8 mouse cellular contexts compared by ENCODE assay signal in genomic region chr1:190910836-190911235, GRCm38 (mm10). TPM values are rescaled to one million over a fixed set of nuclear protein-coding genes. Genes with fewer than 3 reads are reported as not detected.
DNase-seq lines count a peak whose midpoint lies in the region; ATAC-seq lines count a peak whose summit lies in the region.

No protein-coding gene starts in this region.

- H3K9me3 ChIP-seq in heart, embryonic 14.5 days (ENCODE audit: control insufficient read depth, low read length) = no peaks in the 10 kb centered on the region
- no peaks in the 10 kb centered on the region for H3K9me3 ChIP-seq in embryonic facial prominence, embryonic 15.5 days (replicated peaks)
- no peaks in the 10 kb centered on the region for H3K9me3 ChIP-seq in liver, embryonic 11.5 days (ENCODE audit: control insufficient read depth, low read length)

- H3K4me2 ChIP-seq in heart, embryonic 14.5 days (ENCODE audit: low read length) = peak overlapping the region; percentile 93
- peak overlapping the region; percentile 88 for H3K4me2 ChIP-seq in embryonic facial prominence, embryonic 15.5 days (replicated peaks)
- H3K4me2 ChIP-seq in liver, embryonic 11.5 days = peak overlapping the region; percentile 74

- no peak for DNase-seq in heart, adult 11 months
- DNase-seq in A20 (ENCODE audit: low read depth, low spot score) = peak; percentile 16
- DNase-seq in liver, embryonic 11.5 days (ENCODE audit: low spot score) = no peak
- DNase-seq in urinary bladder, postnatal 10 days (ENCODE audit: low spot score) = no peak
- DNase-seq in cerebellum, postnatal 25 days = no peak
- DNase-seq in cerebellum, adult 11 months = no peak

- H3K9ac ChIP-seq in heart, embryonic 14.5 days (ENCODE audit: low read length) = peak overlapping the region; percentile 87
- H3K9ac ChIP-seq in embryonic facial prominence, embryonic 15.5 days = peak overlapping the region; percentile 81
- H3K9ac ChIP-seq in liver, embryonic 11.5 days (ENCODE audit: low read depth, low read length) = peak overlapping the region; percentile 66; the same call in 1 of the 2 replicates

- no peaks in the 10 kb centered on the region for H3K36me3 ChIP-seq in heart, embryonic 14.5 days (ENCODE audit: control insufficient read depth, insufficient read depth, low read length)
- H3K36me3 ChIP-seq in embryonic facial prominence, embryonic 15.5 days = no peaks in the 10 kb centered on the region
- no peaks in the 10 kb centered on the region for H3K36me3 ChIP-seq in liver, embryonic 11.5 days (ENCODE audit: control insufficient read depth, insufficient read depth, low read length)

- 69% methylated on average over 6 of the region's 6 CpGs for WGBS in heart, embryonic 14.5 days
- 59% methylated on average over 6 of the region's 6 CpGs for WGBS in embryonic facial prominence, embryonic 15.5 days
- WGBS in liver, embryonic 11.5 days = 75% methylated on average over 6 of the region's 6 CpGs

- peak overlapping the region; percentile 60 to 94 for H3K4me3 ChIP-seq in heart, embryonic 14.5 days (ENCODE audit: control insufficient read depth in 1 of 2, insufficient read depth in 1 of 2, low read depth in 1 of 2, low read length in 2 of 2)
- peak overlapping the region; percentile 92 for H3K4me3 ChIP-seq in embryonic facial prominence, embryonic 15.5 days (replicated peaks)
- peak overlapping the region; percentile 73 for H3K4me3 ChIP-seq in liver, embryonic 11.5 days (ENCODE audit: low read depth, low read length)

- H3K4me1 ChIP-seq in heart, embryonic 14.5 days (ENCODE audit: control insufficient read depth in 2 of 2, insufficient read depth in 2 of 2, low read length in 2 of 2) = peaks cover 3 to 11% of the 10 kb centered on the region in 2 experiments; a peak in 3 of 4 replicates
- peaks cover 11% of the 10 kb centered on the region for H3K4me1 ChIP-seq in embryonic facial prominence, embryonic 15.5 days
- H3K4me1 ChIP-seq in liver, embryonic 11.5 days (replicated peaks; ENCODE audit: control insufficient read depth, insufficient read depth, low read length) = peaks cover 3% of the 10 kb centered on the region; the same call in 1 of the 2 replicates

- H3K27me3 ChIP-seq in heart, embryonic 14.5 days (ENCODE audit: control insufficient read depth, insufficient read depth, low read length) = no peaks in the 10 kb centered on the region
- H3K27me3 ChIP-seq in embryonic facial prominence, embryonic 15.5 days = no peaks in the 10 kb centered on the region
- H3K27me3 ChIP-seq in liver, embryonic 11.5 days (replicated peaks; ENCODE audit: control insufficient read depth, insufficient read depth, low read length) = no peaks in the 10 kb centered on the region

- H3K27ac ChIP-seq in heart, embryonic 14.5 days (replicated peaks in 1 of 2; ENCODE audit: control insufficient read depth in 1 of 2, insufficient read depth in 1 of 2, low read depth in 2 of 2, low read length in 2 of 2) = no peak overlapping the region
- H3K27ac ChIP-seq in embryonic facial prominence, embryonic 15.5 days (replicated peaks) = no peak overlapping the region
- no peak overlapping the region for H3K27ac ChIP-seq in liver, embryonic 11.5 days (ENCODE audit: low read depth, low read length)

- 0 out of 2 replicates have a peak, but pooled peaks have one; percentile 2 for ATAC-seq in heart, embryonic 14.5 days (ENCODE audit: insufficient number of reproducible peaks, insufficient read depth, low FRiP score, low read depth)
- no peak for ATAC-seq in embryonic facial prominence, embryonic 15.5 days (ENCODE audit: insufficient number of reproducible peaks, low FRiP score, low TSS enrichment, low read depth)
- no peak for ATAC-seq in liver, embryonic 11.5 days (replicated peaks; ENCODE audit: low FRiP score)

RNA-seq across cellular contexts. Expression of gene Rps6kc1, which starts 0.7 kb away (rescaled TPM):
- 10.7 and 10.8 TPM in 2 replicates for polyA plus RNA-seq in heart, embryonic 14.5 days (2014; fragmentation: Nextera tagmentation; extraction: Ambion mirVana)
- 15.2 and 16.2 TPM in 2 replicates for polyA plus RNA-seq in embryonic facial prominence, embryonic 15.5 days (2015; fragmentation: Nextera tagmentation; extraction: Ambion mirVana)
- polyA plus RNA-seq in liver, embryonic 11.5 days (2014; fragmentation: Nextera tagmentation; extraction: Ambion mirVana) = 10.0 and 11.1 TPM in 2 replicates

RNA-seq across cellular contexts. Expression of gene Angel2, which starts 14.1 kb away (rescaled TPM):
- 28.6 and 35.4 TPM in 2 replicates for polyA plus RNA-seq in heart, embryonic 14.5 days (2014; fragmentation: Nextera tagmentation; extraction: Ambion mirVana)
- 40.3 and 45.7 TPM in 2 replicates for polyA plus RNA-seq in embryonic facial prominence, embryonic 15.5 days (2015; fragmentation: Nextera tagmentation; extraction: Ambion mirVana)
- polyA plus RNA-seq in liver, embryonic 11.5 days (2014; fragmentation: Nextera tagmentation; extraction: Ambion mirVana) = 32.1 and 34.1 TPM in 2 replicates
